Mouse (Mus musculus) megakaryocyte, embryonic 14.5 days (primary cell): ENCODE data around the gene Cul4a. TPM values are rescaled to one million over a fixed set of nuclear protein-coding genes. Genes with fewer than 3 reads are reported as not detected.
"Not testable (repeated sequence)": the region's sequence is repeated elsewhere in the genome, so short reads cannot be mapped to it uniquely, and the experiment has no call there.

Experiments
- H3K27me3 ChIP-seq: replicated peaks from 2 replicates; pipeline ENCODE3; 2012; ENCODE audit warnings: inconsistent platforms
- H3K36me3 ChIP-seq: replicated peaks from 2 replicates; pipeline ENCODE3; 2012; ENCODE audit warnings: low read length, inconsistent platforms, mixed read lengths
- H3K4me1 ChIP-seq: 2 replicates; pipeline ENCODE4 v1.6.1; 2012; ENCODE audit warnings: inconsistent platforms
- H3K4me3 ChIP-seq: replicated peaks from 2 replicates; pipeline ENCODE3; 2012; ENCODE audit warnings: moderate library complexity, mild to moderate bottlenecking, inconsistent platforms
- H3K9me3 ChIP-seq: 2 replicates; pipeline ENCODE4 v1.6.1; 2012; ENCODE audit warnings: inconsistent platforms
- FLI1 ChIP-seq: IDR thresholded peaks from 2 replicates; pipeline ENCODE4 v1.6.1; 2012; ENCODE audit warnings: low read length, inconsistent platforms, mixed read lengths
- GATA1 ChIP-seq: IDR thresholded peaks from 3 replicates; pipeline ENCODE4 v1.6.1; 2012; ENCODE audit warnings: mixed read lengths, low read length, inconsistent platforms, borderline replicate concordance
- polyA plus RNA-seq: library from polyadenylated mRNA; stranded (reverse); fragments of >175 nt; gene quantifications from 2 replicates; pipeline ENCODE4 v1.2.3, GENCODE M21; 2012; ENCODE audit warnings: low replicate concordance; ENCODE audit not compliant: insufficient read depth

Cul4a gene
- 5.8 and 14.3 TPM in 2 replicates for polyA plus RNA-seq

GRCm38 (mm10) chr8:13105087-13105881 is at the start of gene Cul4a, which contains the start of gene Pcid2:
Gene Cul4a, plus strand, starts transcription at chr8:13105621.
Gene Pcid2, minus strand, starts transcription at chr8:13105459.
- Histone ChIP-seq H3K27me3 (no peaks in the 10 kb centered on the region), H3K9me3 (no peaks in the 10 kb centered on the region), H3K4me3 (peak within 1 kb of the TSS; percentile 99), H3K4me1 (peaks cover 62% of the 10 kb centered on the region), H3K36me3 (peaks cover 30% of the 10 kb centered on the region)
- TF ChIP-seq FLI1 = no peak; the same call in 1 of the 2 replicates
- TF ChIP-seq GATA1 = no peak

DNA sequence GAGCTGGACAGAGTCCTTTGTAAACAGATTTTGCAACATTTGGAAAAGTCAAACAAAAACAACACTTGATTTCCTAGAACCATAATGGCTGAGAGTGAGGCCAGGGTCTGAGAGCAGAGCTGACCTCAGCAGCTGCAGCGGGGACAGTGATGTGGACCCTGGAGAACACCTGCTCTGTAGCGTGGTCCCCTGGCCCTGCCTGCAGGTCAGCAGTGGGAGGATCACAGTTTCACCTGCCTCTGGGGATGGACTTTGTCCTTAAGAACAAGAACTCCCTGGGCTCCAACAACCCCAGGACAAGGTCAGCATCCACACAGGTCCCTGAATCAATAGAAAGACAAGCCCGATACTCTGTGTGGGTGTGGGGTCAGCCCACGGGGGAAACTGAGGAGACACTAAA is 48.1 kb upstream of the Cul4a start:
- peaks cover 47% of the 10 kb centered on the region for H3K36me3 ChIP-seq
- H3K27me3 ChIP-seq = peaks cover 29% of the 10 kb centered on the region
- H3K4me1 ChIP-seq = peaks cover 3% of the 10 kb centered on the region; the same call in 1 of the 2 replicates
- TF ChIP-seq FLI1 (no peak), GATA1 (no peak)
- peaks cover 4% of the 10 kb centered on the region for H3K9me3 ChIP-seq
- H3K4me3 ChIP-seq = no peak overlapping the region

DNA sequence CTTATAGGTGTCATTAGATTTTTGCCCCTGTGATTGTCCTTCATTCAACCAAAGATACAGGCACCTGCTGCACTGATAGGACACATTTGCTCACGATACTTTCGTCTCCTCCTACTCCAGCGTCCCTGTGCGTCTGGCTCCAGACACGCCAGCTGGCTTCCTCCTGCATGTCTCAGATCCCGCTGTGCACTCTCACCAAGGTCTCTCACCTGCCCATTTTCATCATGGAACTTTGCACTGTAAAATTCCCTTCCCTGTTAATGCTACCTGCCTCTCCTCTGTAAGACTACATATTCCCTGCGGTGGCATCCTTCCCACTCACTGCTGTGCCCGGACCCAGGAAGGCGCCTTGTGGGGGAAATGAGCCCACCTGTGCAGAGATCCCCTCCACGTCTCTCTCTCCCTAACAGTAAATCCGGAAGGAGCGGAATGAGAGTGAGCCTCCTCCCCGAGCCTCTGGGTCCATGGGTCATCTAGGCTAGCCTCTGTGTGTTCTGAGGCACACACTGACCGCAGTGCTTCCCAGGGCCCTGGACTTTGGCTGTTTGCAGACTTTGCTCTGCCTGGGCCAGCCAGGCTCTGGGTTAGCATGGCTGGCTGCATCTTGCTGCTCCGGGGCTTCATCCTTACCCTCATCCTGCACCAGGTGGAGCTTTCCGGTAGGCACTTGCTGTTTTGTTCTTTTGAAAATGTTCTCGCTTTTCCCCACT is 44.8 kb upstream of the Cul4a start, which contains the start of gene Proz:
Gene Proz (plus strand): TSS at position 474 of the 710 bp plus-strand sequence.
- H3K36me3 ChIP-seq = peaks cover 14% of the 10 kb centered on the region
- H3K4me1 ChIP-seq = peaks cover 10% of the 10 kb centered on the region; the same call in 1 of the 2 replicates
- H3K4me3 ChIP-seq = no peak within 1 kb of the TSS
- TF ChIP-seq FLI1 = no peak
- TF ChIP-seq GATA1 = no peak
- H3K9me3 ChIP-seq = peaks cover 4% of the 10 kb centered on the region
- peaks cover 46% of the 10 kb centered on the region for H3K27me3 ChIP-seq

DNA sequence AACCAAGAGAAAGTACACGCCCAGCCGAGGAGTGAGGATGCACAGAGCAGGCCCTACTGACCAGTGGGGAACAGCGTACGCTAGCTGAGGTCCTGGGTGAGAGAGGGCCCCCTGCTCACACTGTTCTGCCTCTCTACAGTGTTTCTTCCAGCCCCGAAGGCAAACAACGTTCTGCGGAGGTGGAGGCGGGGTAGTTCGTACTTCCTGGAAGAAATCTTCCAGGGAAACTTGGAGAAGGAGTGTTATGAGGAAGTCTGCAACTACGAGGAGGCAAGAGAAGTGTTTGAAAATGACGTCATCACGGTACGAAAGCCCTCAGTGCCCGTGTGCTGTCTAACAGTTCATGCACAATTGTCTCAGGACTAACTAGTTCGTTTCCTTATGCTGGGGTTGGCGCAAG is 42.3 kb upstream of the Cul4a start:
- H3K4me3 ChIP-seq = no peak overlapping the region
- no peaks in the 10 kb centered on the region for H3K36me3 ChIP-seq
- H3K9me3 ChIP-seq = peaks cover 4% of the 10 kb centered on the region
- peaks cover 7% of the 10 kb centered on the region; the same call in 1 of the 2 replicates for H3K4me1 ChIP-seq
- H3K27me3 ChIP-seq = peaks cover 57% of the 10 kb centered on the region
- TF ChIP-seq GATA1 = no peak
- no peak for TF ChIP-seq FLI1

- Histone ChIP-seq H3K36me3 (peaks cover 66% of the 10 kb centered on the region), H3K9me3 (no peaks in the 10 kb centered on the region)
These were observed 32.2 kb upstream of the Cul4a start for GRCm38 (mm10) chr8:13073255-13073654.

DNA sequence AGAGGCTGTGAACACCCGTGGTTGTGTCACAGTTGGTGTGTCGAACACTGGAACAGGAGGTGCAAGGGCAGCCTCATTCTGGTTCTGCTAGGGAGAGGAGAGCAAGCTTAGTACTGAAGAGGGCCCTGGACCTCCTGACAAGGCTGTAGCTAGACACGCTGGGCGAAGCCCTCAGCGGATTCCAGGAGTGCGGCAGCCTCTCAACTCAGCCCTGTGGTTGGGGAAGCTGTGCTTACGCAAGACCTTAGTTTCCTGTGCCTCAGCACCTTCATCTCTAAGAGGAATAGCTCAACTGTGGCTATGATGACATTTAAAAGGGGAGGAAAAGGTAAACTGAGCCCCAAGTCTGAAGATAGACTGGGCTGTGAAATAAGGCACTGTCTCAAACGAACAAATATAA is 30.4 kb upstream of the Cul4a start:
- TF ChIP-seq GATA1 (no peak), FLI1 (no peak)
- no peaks in the 10 kb centered on the region for H3K9me3 ChIP-seq
- no peaks in the 10 kb centered on the region for H3K27me3 ChIP-seq
- peak overlapping the region; percentile 9 for H3K4me3 ChIP-seq
- peaks cover 84% of the 10 kb centered on the region for H3K36me3 ChIP-seq
- peaks cover 12% of the 10 kb centered on the region; the same call in 1 of the 2 replicates for H3K4me1 ChIP-seq

More at GRCm38 (mm10) chr8:13073255-13073654, 32.2 kb upstream of the Cul4a start:
- no peak for TF ChIP-seq FLI1
- TF ChIP-seq GATA1 = no peak
- Histone ChIP-seq H3K27me3 (no peaks in the 10 kb centered on the region), H3K4me1 (peaks cover 12% of the 10 kb centered on the region; the same call in 1 of the 2 replicates), H3K4me3 (no peak overlapping the region)

GRCm38 (mm10) chr8:13075579-13075978 is 29.8 kb upstream of the Cul4a start:
- Histone ChIP-seq H3K36me3 (peaks cover 90% of the 10 kb centered on the region), H3K4me3 (peak overlapping the region; percentile 43), H3K4me1 (peaks cover 12% of the 10 kb centered on the region; the same call in 1 of the 2 replicates)
- not testable (repeated sequence) for H3K9me3 ChIP-seq, H3K27me3 ChIP-seq

GRCm38 (mm10) chr8:13077542-13077941 is 27.9 kb upstream of the Cul4a start:
- Histone ChIP-seq H3K27me3 (no peaks in the 10 kb centered on the region), H3K4me3 (no peak overlapping the region), H3K36me3 (peaks cover 100% of the 10 kb centered on the region), H3K4me1 (peaks cover 12% of the 10 kb centered on the region; the same call in 1 of the 2 replicates), H3K9me3 (no peaks in the 10 kb centered on the region)
- TF ChIP-seq FLI1 (no peak), GATA1 (no peak)

DNA sequence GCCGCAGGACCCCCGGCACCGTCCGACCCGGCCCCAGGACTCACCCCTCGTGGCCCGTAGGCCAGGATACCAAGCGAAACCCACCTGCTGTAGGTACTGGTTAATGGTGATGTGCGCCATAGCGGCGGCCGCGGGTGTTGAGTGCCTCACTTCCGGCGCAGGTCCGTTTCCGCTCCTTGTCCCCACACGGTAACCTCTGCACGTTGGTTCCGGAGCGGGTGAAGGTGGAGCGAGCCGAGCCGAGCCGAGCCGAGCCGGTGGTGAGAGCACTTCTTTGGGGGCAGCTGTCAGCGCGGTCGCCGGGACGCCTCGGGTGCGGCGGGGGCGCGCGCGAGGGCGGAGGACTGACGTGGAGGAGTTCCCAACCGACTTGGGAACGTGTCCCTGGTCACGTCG is 732 bp upstream of the Cul4a start:
- H3K9me3 ChIP-seq = no peaks in the 10 kb centered on the region
- peaks cover 60% of the 10 kb centered on the region for H3K4me1 ChIP-seq
- TF ChIP-seq GATA1 (no peak), FLI1 (no peak; the same call in 1 of the 2 replicates)
- peak overlapping the region; percentile 99 for H3K4me3 ChIP-seq
- H3K27me3 ChIP-seq = no peaks in the 10 kb centered on the region
- H3K36me3 ChIP-seq = peaks cover 32% of the 10 kb centered on the region

DNA sequence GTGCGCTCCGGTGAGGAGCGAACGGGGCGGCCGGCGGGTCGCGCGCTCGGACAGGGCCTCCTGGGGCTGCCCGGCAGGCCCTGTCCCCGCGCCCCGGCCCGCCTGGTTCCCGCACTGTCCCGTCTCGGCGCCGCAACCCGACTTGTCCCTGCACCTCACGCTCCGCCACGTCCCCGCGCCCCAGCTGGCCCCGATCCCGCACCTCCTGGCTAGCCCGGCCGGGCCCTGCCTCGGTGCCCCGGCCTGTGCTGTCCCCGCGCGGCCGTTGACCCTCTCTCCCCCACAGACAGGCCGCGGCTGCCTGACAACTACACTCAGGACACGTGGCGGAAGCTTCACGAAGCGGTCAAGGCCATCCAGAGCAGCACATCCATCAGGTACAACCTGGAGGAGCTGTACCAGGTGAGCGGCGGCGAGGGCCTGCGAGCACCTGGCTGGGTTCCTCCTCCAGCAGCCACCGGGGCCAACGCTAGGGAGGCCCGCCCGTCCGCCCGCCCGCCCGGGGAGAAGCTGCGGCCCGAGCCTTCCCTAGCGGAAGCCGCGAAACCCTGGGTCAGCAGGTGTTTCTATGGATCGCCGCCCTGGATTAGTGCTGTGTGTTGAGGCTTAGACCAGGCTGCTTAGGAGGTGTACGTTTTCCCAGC is 609 bp downstream of the Cul4a start:
- Histone ChIP-seq H3K4me3 (peak overlapping the region; percentile 99), H3K27me3 (no peaks in the 10 kb centered on the region), H3K9me3 (no peaks in the 10 kb centered on the region), H3K36me3 (peaks cover 29% of the 10 kb centered on the region), H3K4me1 (peaks cover 65% of the 10 kb centered on the region)
- TF ChIP-seq GATA1 = no peak
- TF ChIP-seq FLI1 = no peak
